Mouse (Mus musculus): ENCODE measurements around the gene Ppp3r2. TPM values are rescaled to one million over a fixed set of nuclear protein-coding genes. Genes with fewer than 3 reads are reported as not detected.

Gene Ppp3r2
- total RNA-seq, 2 experiments from 2014 or later: not detected

Other genes with a start within 250 kb of the Ppp3r2 start
- gene Acnat1, start 208.1 kb downstream of the Ppp3r2 start, total RNA-seq (2021): not detected
- under 1 TPM in 1 of 2 experiments, not detected in 1; 0.18 TPM for gene Baat, start 175.5 kb downstream of the Ppp3r2 start, total RNA-seq (2021)
- 10 to 100 TPM; 29.9 to 32.0 TPM for gene Mrpl50, start 160.9 kb downstream of the Ppp3r2 start, total RNA-seq (2021)
- gene Zfp189, start 160.8 kb downstream of the Ppp3r2 start, total RNA-seq (2021): 1 to 10 TPM; 3.0 to 3.8 TPM
- gene Aldob, start 132.5 kb downstream of the Ppp3r2 start, total RNA-seq (2021): not detected
- gene Tmem246, start 84.1 kb downstream of the Ppp3r2 start, total RNA-seq (2021): 10 to 100 TPM; 34.9 to 35.5 TPM
- 10 to 100 TPM; 27.7 to 28.6 TPM for gene Rnf20, start 50.0 kb downstream of the Ppp3r2 start, total RNA-seq (2021)
- gene Grin3a, start 163.7 kb upstream of the Ppp3r2 start, total RNA-seq (2021): under 1 TPM; 0.62 to 0.64 TPM

Measured in gastrocnemius, postnatal 14 days (tissue).